Mouse (Mus musculus): ENCODE data around the gene Flcn. TPM values are rescaled to one million over a fixed set of nuclear protein-coding genes. Genes with fewer than 3 reads are reported as not detected.
A peak's percentile ranks its signal among the peaks of the same experiment; 100 is the strongest.

Gene Flcn
- total RNA-seq, 1 experiment = 24.6 TPM

- TF ChIP-seq ZC3H11A (IDR thresholded peaks at IDR 0.05; ENCODE audit: borderline replicate concordance, low read depth, low read length) (no peak), MAFK (IDR thresholded peaks at IDR 0.05; ENCODE audit: insufficient read depth, low read depth, low read length) (no peak), CHD2 (IDR thresholded peaks at IDR 0.05; ENCODE audit: low read depth, low read length) (no peak), HCFC1 (IDR thresholded peaks at IDR 0.05; ENCODE audit: borderline replicate concordance, insufficient read depth, low read length) (no peak), ZNF384 (IDR thresholded peaks at IDR 0.05; ENCODE audit: low read depth, low read length) (no peak)
- peak overlapping the region; percentile 92; the same call in 1 of the 2 replicates for H3K27ac ChIP-seq (ENCODE audit: insufficient read depth, low read depth, low read length, poor library complexity, severe bottlenecking)
- DNase-seq (ENCODE audit: low read depth, low spot score) = no peak
- H3K9ac ChIP-seq (ENCODE audit: insufficient read depth, low read depth, low read length, poor library complexity, severe bottlenecking) = peak overlapping the region; percentile 98
- in situ Hi-C loops (cut with MboI; ENCODE audit: low sequenced_read_pairs in 2 of 2, unreplicated experiment in 2 of 2) = no loop called here
- peaks cover 30% of the 10 kb centered on the region for H3K36me3 ChIP-seq (ENCODE audit: control insufficient read depth, insufficient read depth, low read length, poor library complexity, severe bottlenecking)
- H3K9me3 ChIP-seq (ENCODE audit: control insufficient read depth, insufficient read depth, low read depth, low read length) = no peaks in the 10 kb centered on the region
- peaks cover 8 to 21% of the 10 kb centered on the region in 2 experiments; a peak in 3 of 4 replicates for H3K4me1 ChIP-seq (ENCODE audit: control insufficient read depth in 2 of 2, insufficient read depth in 2 of 2, low read length in 2 of 2, poor library complexity in 1 of 2)
- H3K4me3 ChIP-seq (ENCODE audit: insufficient read depth in 1 of 2, low read depth in 1 of 2, low read length in 2 of 2, poor library complexity in 1 of 2, severe bottlenecking in 1 of 2) = peak overlapping the region; percentile 64 to 82
These were observed 646 bp downstream of the Flcn start for GRCm38 (mm10) chr11:59809071-59809669.

DNA sequence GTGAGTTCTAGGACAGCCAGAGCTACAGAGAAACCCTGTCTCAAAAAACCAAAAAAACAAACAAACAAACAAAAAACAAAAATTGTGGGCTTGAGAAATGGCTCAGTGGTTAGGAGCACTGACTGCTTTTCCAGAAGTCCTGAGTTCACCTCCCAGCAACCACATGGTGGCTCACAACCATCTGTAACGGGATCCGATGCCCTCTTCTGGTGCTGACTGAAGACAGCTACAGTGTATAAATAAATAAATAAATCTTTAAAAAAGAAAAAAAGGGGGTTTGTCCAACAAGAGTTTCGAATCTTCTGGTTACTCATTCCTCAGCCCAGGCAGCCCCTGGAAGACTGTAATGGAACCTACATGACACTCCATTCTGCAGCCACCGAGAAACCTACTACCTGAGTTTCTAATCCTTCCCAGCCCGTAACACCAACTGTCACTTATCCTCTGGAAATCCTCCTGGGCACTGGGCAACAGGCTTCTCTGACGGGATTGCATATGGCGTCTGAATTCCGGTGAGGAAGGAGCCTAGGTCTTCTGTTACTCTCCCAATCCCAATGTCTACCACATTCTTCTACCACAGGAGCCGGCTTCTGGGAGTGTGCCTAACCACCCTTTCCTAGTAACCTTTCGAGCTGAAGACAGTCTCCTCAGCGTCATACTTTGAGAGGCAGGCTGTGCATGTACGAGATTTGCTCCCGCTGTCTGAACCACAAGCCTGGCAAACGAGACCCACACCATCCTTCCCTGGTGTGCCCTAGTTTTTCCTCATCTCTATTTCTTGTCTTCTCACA is 1.5 kb downstream of the Flcn start:
- in situ Hi-C loops (cut with MboI; ENCODE audit: low sequenced_read_pairs in 2 of 2, unreplicated experiment in 2 of 2) = no loop called here
- Histone ChIP-seq H3K27ac (ENCODE audit: insufficient read depth, low read depth, low read length, poor library complexity, severe bottlenecking) (no peak overlapping the region), H3K4me3 (ENCODE audit: insufficient read depth in 1 of 2, low read depth in 1 of 2, low read length in 2 of 2, poor library complexity in 1 of 2, severe bottlenecking in 1 of 2) (peak overlapping the region; percentile 64 to 82), H3K4me1 (ENCODE audit: control insufficient read depth in 2 of 2, insufficient read depth in 2 of 2, low read length in 2 of 2, poor library complexity in 1 of 2) (peaks cover 8 to 20% of the 10 kb centered on the region in 2 experiments; a peak in 2 of 4 replicates), H3K9me3 (ENCODE audit: control insufficient read depth, insufficient read depth, low read depth, low read length) (no peaks in the 10 kb centered on the region), H3K36me3 (ENCODE audit: control insufficient read depth, insufficient read depth, low read length, poor library complexity, severe bottlenecking) (peaks cover 35% of the 10 kb centered on the region), H3K9ac (ENCODE audit: insufficient read depth, low read depth, low read length, poor library complexity, severe bottlenecking) (no peak overlapping the region)
- no peak for DNase-seq (ENCODE audit: low read depth, low spot score)
- TF ChIP-seq ZC3H11A (IDR thresholded peaks at IDR 0.05; ENCODE audit: borderline replicate concordance, low read depth, low read length) (no peak), ZNF384 (IDR thresholded peaks at IDR 0.05; ENCODE audit: low read depth, low read length) (no peak), HCFC1 (IDR thresholded peaks at IDR 0.05; ENCODE audit: borderline replicate concordance, insufficient read depth, low read length) (no peak), CHD2 (IDR thresholded peaks at IDR 0.05; ENCODE audit: low read depth, low read length) (no peak), MAFK (IDR thresholded peaks at IDR 0.05; ENCODE audit: insufficient read depth, low read depth, low read length) (no peak)

- peaks cover 57% of the 10 kb centered on the region for H3K36me3 ChIP-seq (ENCODE audit: control insufficient read depth, insufficient read depth, low read length, poor library complexity, severe bottlenecking)
- no peak overlapping the region for H3K4me3 ChIP-seq (ENCODE audit: insufficient read depth in 1 of 2, low read depth in 1 of 2, low read length in 2 of 2, poor library complexity in 1 of 2, severe bottlenecking in 1 of 2)
- no peak overlapping the region for H3K27ac ChIP-seq (ENCODE audit: insufficient read depth, low read depth, low read length, poor library complexity, severe bottlenecking)
- peaks cover 0 to 11% of the 10 kb centered on the region in 2 experiments; a peak in 1 of 4 replicates for H3K4me1 ChIP-seq (ENCODE audit: control insufficient read depth in 2 of 2, insufficient read depth in 2 of 2, low read length in 2 of 2, poor library complexity in 1 of 2)
- DNase-seq (ENCODE audit: low read depth, low spot score) = no peak
- no peaks in the 10 kb centered on the region for H3K9me3 ChIP-seq (ENCODE audit: control insufficient read depth, insufficient read depth, low read depth, low read length)
- in situ Hi-C loops (cut with MboI; ENCODE audit: low sequenced_read_pairs in 2 of 2, unreplicated experiment in 2 of 2) = no loop called here
- no peak overlapping the region for H3K9ac ChIP-seq (ENCODE audit: insufficient read depth, low read depth, low read length, poor library complexity, severe bottlenecking)
- TF ChIP-seq ZNF384 (IDR thresholded peaks at IDR 0.05; ENCODE audit: low read depth, low read length) (no peak), CHD2 (IDR thresholded peaks at IDR 0.05; ENCODE audit: low read depth, low read length) (no peak), HCFC1 (IDR thresholded peaks at IDR 0.05; ENCODE audit: borderline replicate concordance, insufficient read depth, low read length) (no peak), ZC3H11A (IDR thresholded peaks at IDR 0.05; ENCODE audit: borderline replicate concordance, low read depth, low read length) (no peak), MAFK (IDR thresholded peaks at IDR 0.05; ENCODE audit: insufficient read depth, low read depth, low read length) (no peak)
These were observed 4.2 kb downstream of the Flcn start for GRCm38 (mm10) chr11:59805656-59806055.

DNA sequence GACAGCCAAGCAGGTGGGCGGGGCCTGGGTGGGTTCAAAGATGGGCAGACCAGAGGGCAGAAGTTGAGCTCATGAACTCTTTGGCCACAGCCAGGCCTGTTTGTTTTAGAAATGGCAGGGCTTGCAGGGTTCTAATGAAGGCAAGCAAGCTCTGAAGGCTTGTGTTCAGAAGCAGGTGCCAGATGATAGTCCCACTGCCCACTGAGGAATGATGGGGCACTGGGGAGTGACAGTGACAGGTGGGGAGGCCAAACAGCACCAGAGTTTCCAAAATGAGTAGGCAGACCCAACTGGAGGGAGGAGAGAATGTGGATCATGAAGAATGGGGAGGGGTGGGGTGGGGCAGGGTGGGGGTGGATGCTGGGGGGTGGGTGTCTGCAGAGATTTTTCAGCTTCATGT is 4.6 kb downstream of the Flcn start:
- Histone ChIP-seq H3K9me3 (ENCODE audit: control insufficient read depth, insufficient read depth, low read depth, low read length) (no peaks in the 10 kb centered on the region), H3K27ac (ENCODE audit: insufficient read depth, low read depth, low read length, poor library complexity, severe bottlenecking) (no peak overlapping the region), H3K4me1 (ENCODE audit: control insufficient read depth in 2 of 2, insufficient read depth in 2 of 2, low read length in 2 of 2, poor library complexity in 1 of 2) (peaks cover 0 to 11% of the 10 kb centered on the region in 2 experiments; a peak in 1 of 4 replicates), H3K9ac (ENCODE audit: insufficient read depth, low read depth, low read length, poor library complexity, severe bottlenecking) (no peak overlapping the region), H3K36me3 (ENCODE audit: control insufficient read depth, insufficient read depth, low read length, poor library complexity, severe bottlenecking) (peaks cover 61% of the 10 kb centered on the region), H3K4me3 (ENCODE audit: insufficient read depth in 1 of 2, low read depth in 1 of 2, low read length in 2 of 2, poor library complexity in 1 of 2, severe bottlenecking in 1 of 2) (no peak overlapping the region)
- TF ChIP-seq ZNF384 (IDR thresholded peaks at IDR 0.05; ENCODE audit: low read depth, low read length) (no peak), CHD2 (IDR thresholded peaks at IDR 0.05; ENCODE audit: low read depth, low read length) (no peak), MAFK (IDR thresholded peaks at IDR 0.05; ENCODE audit: insufficient read depth, low read depth, low read length) (no peak), ZC3H11A (IDR thresholded peaks at IDR 0.05; ENCODE audit: borderline replicate concordance, low read depth, low read length) (no peak), HCFC1 (IDR thresholded peaks at IDR 0.05; ENCODE audit: borderline replicate concordance, insufficient read depth, low read length) (no peak)
- DNase-seq (ENCODE audit: low read depth, low spot score) = no peak
- in situ Hi-C loops (cut with MboI; ENCODE audit: low sequenced_read_pairs in 2 of 2, unreplicated experiment in 2 of 2) = no loop called here

All from ES-E14 (cell line).